Mouse (Mus musculus) intestine, postnatal 0 days (tissue): Measurements from ENCODE around the gene Smg9. TPM values are rescaled to one million over a fixed set of nuclear protein-coding genes. Genes with fewer than 3 reads are reported as not detected.

Experiments used
- ATAC-seq: fragments of 200-750 bp; cut with Nextera tagmentation; 2 replicates; pipeline ENCODE4 v1.8.0; 2017; ENCODE audit warnings: mild to moderate bottlenecking, moderate TSS enrichment, moderate library complexity
- H3K27ac ChIP-seq: fragments of 300-500 bp; sonication (generic); 2 replicates; pipeline ENCODE4 v1.5.1; 2014; ENCODE audit warnings: mild to moderate bottlenecking, low read depth, low read length, moderate library complexity
- H3K27me3 ChIP-seq: fragments of 300-500 bp; sonication (generic); replicated peaks from 2 replicates; pipeline ENCODE4 v1.6.1; 2014; ENCODE audit warnings: low read length, mixed read lengths; ENCODE audit not compliant: control insufficient read depth, insufficient read depth
- H3K36me3 ChIP-seq: fragments of 300-500 bp; sonication (generic); 2 replicates; pipeline ENCODE4 v1.6.1; 2014; ENCODE audit warnings: mild to moderate bottlenecking, moderate library complexity; ENCODE audit not compliant: control insufficient read depth, insufficient read depth
- H3K4me1 ChIP-seq: fragments of 300-500 bp; sonication (generic); replicated peaks from 2 replicates; pipeline ENCODE4 v1.6.1; 2014; ENCODE audit warnings: antibody characterized with exemption, low read length, mixed read lengths; ENCODE audit not compliant: control insufficient read depth, insufficient read depth
- H3K4me2 ChIP-seq: fragments of 300-500 bp; sonication (generic); replicated peaks from 2 replicates; pipeline ENCODE4 v1.6.1; 2014; ENCODE audit warnings: low read depth, mild to moderate bottlenecking, moderate library complexity
- H3K4me3 ChIP-seq: fragments of 300-500 bp; sonication (generic); 2 replicates; pipeline ENCODE4 v1.5.1; 2014; ENCODE audit warnings: low read depth, low read length
- H3K9ac ChIP-seq: fragments of 300-500 bp; sonication (generic); 2 replicates; pipeline ENCODE4 v1.6.1; 2014; ENCODE audit warnings: mild to moderate bottlenecking, low read depth, low read length
- H3K9me3 ChIP-seq: fragments of 300-500 bp; sonication (generic); 2 replicates; pipeline ENCODE4 v1.6.1; 2016; ENCODE audit warnings: mixed run types; ENCODE audit not compliant: control insufficient read depth
- CTCF ChIP-seq: sonication (generic); IDR thresholded peaks from 2 replicates; pipeline ENCODE4 v1.5.1; 2016; ENCODE audit warnings: low read depth, mild to moderate bottlenecking, control low read depth, antibody characterized with exemption, moderate library complexity
- WGBS: fragments of 180-500 bp; shearing (Covaris S2); extraction: QIAGEN DNeasy Blood & Tissue Kit; methylation state at CpG from one replicate; pipeline ENCODE4 v1.1.7; 2014; 5-methylcytosine and 5-hydroxymethylcytosine counted together
- polyA plus RNA-seq: library from polyadenylated mRNA; unstranded; fragments of >200 nt; fragmentation: Nextera tagmentation; extraction: Ambion mirVana; gene quantifications from 2 replicates; pipeline ENCODE4 v1.2.1, GENCODE M21; 2015

Gene Smg9
- polyA plus RNA-seq, 1 experiment from 2014 or later: 15.1 TPM

GRCm38 (mm10) chr7:24441785-24442184 lies 42.4 kb downstream of the Smg9 start:
- no peaks in the 10 kb centered on the region for H3K36me3 ChIP-seq
- 7% methylated on average over 1 of the region's 1 CpGs for WGBS
- no peak overlapping the region for H3K27ac ChIP-seq
- ATAC-seq: peak; percentile 65
- TF ChIP-seq CTCF: peak; percentile 99
- no peak overlapping the region for H3K4me2 ChIP-seq
- no peak overlapping the region for H3K9ac ChIP-seq
- no peak overlapping the region for H3K4me3 ChIP-seq
- H3K9me3 ChIP-seq: no peaks in the 10 kb centered on the region
- no peaks in the 10 kb centered on the region for H3K4me1 ChIP-seq
- H3K27me3 ChIP-seq: no peaks in the 10 kb centered on the region

GRCm38 (mm10) chr7:24442313-24442712 lies 42.9 kb downstream of the Smg9 start:
- Histone ChIP-seq H3K9ac (no peak overlapping the region), H3K9me3 (no peaks in the 10 kb centered on the region), H3K36me3 (no peaks in the 10 kb centered on the region), H3K4me1 (no peaks in the 10 kb centered on the region), H3K27me3 (no peaks in the 10 kb centered on the region), H3K27ac (no peak overlapping the region), H3K4me2 (no peak overlapping the region), H3K4me3 (no peak overlapping the region)
- ATAC-seq: no peak
- TF ChIP-seq CTCF: no peak
- 60% methylated on average over 8 of the region's 8 CpGs for WGBS

GRCm38 (mm10) chr7:24445266-24445926 lies 46.0 kb downstream of the Smg9 start:
- H3K9me3 ChIP-seq: no peaks in the 10 kb centered on the region
- ATAC-seq: no peak
- no peaks in the 10 kb centered on the region for H3K27me3 ChIP-seq
- no peak for TF ChIP-seq CTCF
- no peak overlapping the region for H3K27ac ChIP-seq
- 87% methylated on average over 9 of the region's 9 CpGs for WGBS
- H3K4me3 ChIP-seq: no peak overlapping the region
- H3K9ac ChIP-seq: no peak overlapping the region
- H3K4me2 ChIP-seq: no peak overlapping the region
- H3K4me1 ChIP-seq: no peaks in the 10 kb centered on the region
- no peaks in the 10 kb centered on the region for H3K36me3 ChIP-seq

GRCm38 (mm10) chr7:24446697-24447340 lies 47.4 kb downstream of the Smg9 start:
- Histone ChIP-seq H3K27me3 (no peaks in the 10 kb centered on the region), H3K9me3 (no peaks in the 10 kb centered on the region), H3K9ac (no peak overlapping the region), H3K4me3 (no peak overlapping the region), H3K4me2 (no peak overlapping the region), H3K4me1 (no peaks in the 10 kb centered on the region), H3K36me3 (no peaks in the 10 kb centered on the region), H3K27ac (no peak overlapping the region)
- 60% methylated on average over 7 of the region's 7 CpGs for WGBS
- peak; percentile 28; the same call in 1 of the 2 replicates for TF ChIP-seq CTCF
- no peak for ATAC-seq

GRCm38 (mm10) chr7:24448782-24449517 lies 49.5 kb downstream of the Smg9 start:
- H3K27ac ChIP-seq: no peak overlapping the region
- no peak for ATAC-seq
- H3K4me2 ChIP-seq: no peak overlapping the region
- H3K4me1 ChIP-seq: no peaks in the 10 kb centered on the region
- no peak for TF ChIP-seq CTCF
- no peaks in the 10 kb centered on the region for H3K9me3 ChIP-seq
- no peak overlapping the region for H3K9ac ChIP-seq
- WGBS: 52% methylated on average over 14 of the region's 14 CpGs
- H3K27me3 ChIP-seq: no peaks in the 10 kb centered on the region
- no peaks in the 10 kb centered on the region for H3K36me3 ChIP-seq
- no peak overlapping the region for H3K4me3 ChIP-seq

- H3K4me1 ChIP-seq: no peaks in the 10 kb centered on the region
- no peak overlapping the region for H3K4me2 ChIP-seq
- H3K9me3 ChIP-seq: no peaks in the 10 kb centered on the region
- no peak overlapping the region for H3K4me3 ChIP-seq
- H3K36me3 ChIP-seq: no peaks in the 10 kb centered on the region
- no peak for TF ChIP-seq CTCF
- WGBS: 42% methylated on average over 9 of the region's 9 CpGs
- no peak overlapping the region for H3K9ac ChIP-seq
- no peak overlapping the region for H3K27ac ChIP-seq
- ATAC-seq: peak; percentile 62; the same call in 1 of the 2 replicates
- H3K27me3 ChIP-seq: no peaks in the 10 kb centered on the region
Observed at GRCm38 (mm10) chr7:24450585-24451017, 51.2 kb downstream of the Smg9 start.
